Mouse (Mus musculus) megakaryocyte, embryonic 14.5 days (primary cell): ENCODE data around the gene Hk3.

Experiments
- FLI1 ChIP-seq: IDR thresholded peaks from 2 replicates; pipeline ENCODE4 v1.6.1; 2012; ENCODE audit warnings: low read length, inconsistent platforms, mixed read lengths
- GATA1 ChIP-seq: IDR thresholded peaks from 3 replicates; pipeline ENCODE4 v1.6.1; 2012; ENCODE audit warnings: mixed read lengths, low read length, inconsistent platforms, borderline replicate concordance

- TF ChIP-seq GATA1 (no peak), FLI1 (no peak)
These were observed 42.1 kb upstream of the Hk3 start for GRCm38 (mm10) chr13:55063276-55063675.
